Mouse (Mus musculus) hindbrain, postnatal 0 days (tissue): ENCODE measurements around the gene Arhgef39. TPM values are rescaled to one million over a fixed set of nuclear protein-coding genes. Genes with fewer than 3 reads are reported as not detected.

Experiments used
- ATAC-seq: fragments of 200-750 bp; cut with Nextera tagmentation; 2 replicates; pipeline ENCODE4 v1.8.0; 2017; ENCODE audit warnings: mild to moderate bottlenecking, moderate TSS enrichment, moderate library complexity
- DNase-seq: peaks from one replicate; pipeline ENCODE4 v3.0.0-alpha.2; 2015; ENCODE audit warnings: low spot score
- H3K27ac ChIP-seq: fragments of 300-500 bp; sonication (generic); 2 replicates; pipeline ENCODE4 v1.5.1; 2014; ENCODE audit warnings: mild to moderate bottlenecking
- H3K27me3 ChIP-seq: fragments of 300-500 bp; sonication (generic); 2 replicates; pipeline ENCODE4 v1.6.1; 2014; ENCODE audit warnings: low read length, mixed read lengths; ENCODE audit not compliant: insufficient read depth
- H3K36me3 ChIP-seq: fragments of 300-500 bp; sonication (generic); 2 replicates; pipeline ENCODE4 v1.6.1; 2014; ENCODE audit warnings: low read length, mixed read lengths; ENCODE audit not compliant: insufficient read depth
- H3K4me1 ChIP-seq: fragments of 300-500 bp; sonication (generic); 2 replicates; pipeline ENCODE4 v1.6.1; 2014; ENCODE audit warnings: antibody characterized with exemption, low read length, mixed read lengths; ENCODE audit not compliant: insufficient read depth
- H3K4me2 ChIP-seq: fragments of 300-500 bp; sonication (generic); 2 replicates; pipeline ENCODE4 v1.6.1; 2014; ENCODE audit warnings: low read depth, mild to moderate bottlenecking, low read length, moderate library complexity, mixed read lengths
- H3K4me3 ChIP-seq: fragments of 300-500 bp; sonication (generic); 2 replicates; pipeline ENCODE4 v1.5.1; 2014; ENCODE audit warnings: low read length
- H3K9ac ChIP-seq: fragments of 300-500 bp; sonication (generic); replicated peaks from 2 replicates; pipeline ENCODE4 v1.6.1; 2014; ENCODE audit warnings: mild to moderate bottlenecking, low read length, moderate library complexity, mixed read lengths
- H3K9me3 ChIP-seq: fragments of 300-500 bp; sonication (generic); 2 replicates; pipeline ENCODE4 v1.6.1; 2016; ENCODE audit warnings: low read length, mixed read lengths
- CTCF ChIP-seq: IDR thresholded peaks from 2 replicates; pipeline ENCODE4 v1.5.1; 2016; ENCODE audit warnings: antibody characterized with exemption, control low read depth, low read depth
- WGBS: fragments of 180-500 bp; shearing (Covaris S2); extraction: QIAGEN DNeasy Blood & Tissue Kit; methylation state at CpG from one replicate; pipeline ENCODE4 v1.1.7; 2014; 5-methylcytosine and 5-hydroxymethylcytosine counted together
- polyA plus RNA-seq: library from polyadenylated mRNA; unstranded; fragments of >200 nt; fragmentation: Nextera tagmentation; extraction: Ambion mirVana; gene quantifications from 2 replicates; pipeline ENCODE4 v1.2.1, GENCODE M21; 2015
- total RNA-seq: library from RNA; depleted of rRNA; stranded (reverse); fragments of >200 nt; gene quantifications from 2 replicates; pipeline ENCODE4 v1.2.3, GENCODE M21; 2014

Gene Arhgef39
- total and polyA plus RNA-seq, 2 experiments from 2014 or later: 4.5 to 6.9 TPM

- DNase-seq (no peak), ATAC-seq (no peak)
- no peak for TF ChIP-seq CTCF
- Histone ChIP-seq H3K4me1 (no peaks in the 10 kb centered on the region), H3K9ac (no peak overlapping the region), H3K4me2 (no peak overlapping the region), H3K27ac (no peak overlapping the region), H3K36me3 (no peaks in the 10 kb centered on the region), H3K9me3 (no peaks in the 10 kb centered on the region), H3K27me3 (no peaks in the 10 kb centered on the region), H3K4me3 (no peak overlapping the region)
- 76% methylated on average over 11 of the region's 11 CpGs for WGBS
Observed at GRCm38 (mm10) chr4:43515764-43516708, 16.5 kb upstream of the Arhgef39 start.

GRCm38 (mm10) chr4:43513791-43514190 lies 14.3 kb upstream of the Arhgef39 start:
- no peak overlapping the region for H3K4me2 ChIP-seq
- no peak overlapping the region for H3K27ac ChIP-seq
- no peak overlapping the region for H3K9ac ChIP-seq
- TF ChIP-seq CTCF: no peak
- 85% methylated on average over 4 of the region's 4 CpGs for WGBS
- H3K4me1 ChIP-seq: 0 out of 2 replicates have a peak, but pooled peaks cover 3% of the 10 kb centered on the region
- H3K9me3 ChIP-seq: no peaks in the 10 kb centered on the region
- no peak overlapping the region for H3K4me3 ChIP-seq
- no peak for ATAC-seq
- DNase-seq: no peak
- 0 out of 2 replicates have a peak, but pooled peaks cover 4% of the 10 kb centered on the region for H3K27me3 ChIP-seq
- H3K36me3 ChIP-seq: no peaks in the 10 kb centered on the region

- H3K4me2 ChIP-seq: no peak overlapping the region
- no peak overlapping the region for H3K27ac ChIP-seq
- WGBS: 91% methylated on average over 4 of the region's 4 CpGs
- H3K9ac ChIP-seq: no peak overlapping the region
- no peaks in the 10 kb centered on the region for H3K9me3 ChIP-seq
- H3K27me3 ChIP-seq: 0 out of 2 replicates have a peak, but pooled peaks cover 4% of the 10 kb centered on the region
- H3K36me3 ChIP-seq: no peaks in the 10 kb centered on the region
- H3K4me1 ChIP-seq: peaks cover 7% of the 10 kb centered on the region; the same call in 1 of the 2 replicates
- DNase-seq: no peak
- no peak overlapping the region for H3K4me3 ChIP-seq
- TF ChIP-seq CTCF: no peak
- ATAC-seq: no peak
Observed at GRCm38 (mm10) chr4:43513300-43513699, 13.8 kb upstream of the Arhgef39 start.

GRCm38 (mm10) chr4:43512653-43513052 lies 13.2 kb upstream of the Arhgef39 start:
- ATAC-seq (no peak), DNase-seq (no peak)
- no peaks in the 10 kb centered on the region for H3K36me3 ChIP-seq
- no peak overlapping the region for H3K27ac ChIP-seq
- no peaks in the 10 kb centered on the region for H3K9me3 ChIP-seq
- no peak overlapping the region for H3K9ac ChIP-seq
- H3K4me2 ChIP-seq: no peak overlapping the region
- no peak overlapping the region for H3K4me3 ChIP-seq
- TF ChIP-seq CTCF: no peak
- H3K27me3 ChIP-seq: 0 out of 2 replicates have a peak, but pooled peaks cover 4% of the 10 kb centered on the region
- WGBS: 70% methylated on average over 7 of the region's 7 CpGs
- peaks cover 7% of the 10 kb centered on the region; the same call in 1 of the 2 replicates for H3K4me1 ChIP-seq

GRCm38 (mm10) chr4:43511675-43512454 lies 12.4 kb upstream of the Arhgef39 start:
- Histone ChIP-seq H3K4me3 (no peak overlapping the region), H3K27me3 (0 out of 2 replicates have a peak, but pooled peaks cover 4% of the 10 kb centered on the region), H3K4me1 (peaks cover 7% of the 10 kb centered on the region; the same call in 1 of the 2 replicates), H3K9me3 (no peaks in the 10 kb centered on the region), H3K36me3 (no peaks in the 10 kb centered on the region), H3K9ac (no peak overlapping the region), H3K27ac (no peak overlapping the region), H3K4me2 (no peak overlapping the region)
- DNase-seq: no peak
- WGBS: 79% methylated on average over 19 of the region's 19 CpGs
- no peak for TF ChIP-seq CTCF
- ATAC-seq: no peak

GRCm38 (mm10) chr4:43509109-43509508 lies 9.6 kb upstream of the Arhgef39 start:
- Histone ChIP-seq H3K27ac (no peak overlapping the region), H3K9ac (no peak overlapping the region), H3K36me3 (no peaks in the 10 kb centered on the region), H3K4me2 (peak overlapping the region; percentile 53), H3K9me3 (no peaks in the 10 kb centered on the region), H3K4me1 (peaks cover 7% of the 10 kb centered on the region; the same call in 1 of the 2 replicates), H3K27me3 (0 out of 2 replicates have a peak, but pooled peaks cover 4% of the 10 kb centered on the region), H3K4me3 (no peak overlapping the region; the same call in 1 of the 2 replicates)
- DNase-seq: no peak
- WGBS: 17% methylated on average over 9 of the region's 9 CpGs
- ATAC-seq: no peak
- TF ChIP-seq CTCF: no peak
